Mouse (Mus musculus): Measurements from ENCODE around the gene Ppp1r15a. TPM values are rescaled to one million over a fixed set of nuclear protein-coding genes. Genes with fewer than 3 reads are reported as not detected.

Ppp1r15a gene
- polyA plus RNA-seq (2015; fragmentation: Nextera tagmentation; extraction: Ambion mirVana): 16.5 and 17.0 TPM in 2 replicates

DNA sequence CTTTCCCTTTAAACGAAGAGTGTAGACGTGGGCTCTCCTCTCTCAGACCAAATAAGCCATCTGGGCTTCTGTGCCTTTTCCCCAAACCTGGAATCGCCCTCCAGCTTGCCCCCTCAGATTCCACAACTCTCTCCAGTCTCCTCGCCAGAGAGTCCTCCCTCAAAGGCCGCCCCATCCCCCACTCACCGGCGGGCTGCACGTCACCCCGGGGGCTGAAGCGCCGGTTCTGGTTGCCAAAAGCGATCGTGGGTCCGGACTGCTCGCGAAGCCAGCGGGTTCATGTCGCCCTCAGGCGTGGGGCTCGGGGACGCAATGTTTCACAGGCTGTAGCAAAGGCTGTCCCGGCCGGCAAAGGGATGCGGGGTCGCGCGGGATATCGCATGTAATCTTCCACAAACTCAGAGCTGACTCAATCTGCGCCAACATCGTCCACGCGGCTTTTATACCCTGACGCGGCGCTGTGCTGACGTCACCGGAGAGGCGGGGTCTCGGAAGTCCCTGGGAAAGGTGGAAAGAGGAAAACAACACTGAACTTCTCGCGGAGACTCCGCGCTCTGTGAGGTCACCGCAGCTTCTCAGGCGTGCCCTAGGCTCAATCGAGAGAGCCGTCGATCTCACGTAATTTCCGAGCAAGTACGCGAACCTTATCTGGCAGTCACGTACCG, at the start of gene Ppp1r15a, which contains the start of gene Plekha4:
Gene Ppp1r15a (minus strand): TSS at position 460 of the 665 bp plus-strand sequence.
Gene Plekha4 (plus strand): TSS at position 522 of the 665 bp plus-strand sequence.
- Histone ChIP-seq H3K36me3 (no peaks in the 10 kb centered on the region), H3K9me3 (no peaks in the 10 kb centered on the region), H3K9ac (peak within 1 kb of the TSS; percentile 84), H3K4me1 (replicated peaks) (peaks cover 30% of the 10 kb centered on the region), H3K4me3 (replicated peaks) (peak within 1 kb of the TSS; percentile 72), H3K4me2 (replicated peaks) (peak within 1 kb of the TSS; percentile 83), H3K27me3 (replicated peaks) (no peaks in the 10 kb centered on the region), H3K27ac (peak within 1 kb of the TSS; percentile 91)
- WGBS: under 1% methylated on average over 54 of the region's 54 CpGs
- peak; percentile 87 for ATAC-seq

DNA sequence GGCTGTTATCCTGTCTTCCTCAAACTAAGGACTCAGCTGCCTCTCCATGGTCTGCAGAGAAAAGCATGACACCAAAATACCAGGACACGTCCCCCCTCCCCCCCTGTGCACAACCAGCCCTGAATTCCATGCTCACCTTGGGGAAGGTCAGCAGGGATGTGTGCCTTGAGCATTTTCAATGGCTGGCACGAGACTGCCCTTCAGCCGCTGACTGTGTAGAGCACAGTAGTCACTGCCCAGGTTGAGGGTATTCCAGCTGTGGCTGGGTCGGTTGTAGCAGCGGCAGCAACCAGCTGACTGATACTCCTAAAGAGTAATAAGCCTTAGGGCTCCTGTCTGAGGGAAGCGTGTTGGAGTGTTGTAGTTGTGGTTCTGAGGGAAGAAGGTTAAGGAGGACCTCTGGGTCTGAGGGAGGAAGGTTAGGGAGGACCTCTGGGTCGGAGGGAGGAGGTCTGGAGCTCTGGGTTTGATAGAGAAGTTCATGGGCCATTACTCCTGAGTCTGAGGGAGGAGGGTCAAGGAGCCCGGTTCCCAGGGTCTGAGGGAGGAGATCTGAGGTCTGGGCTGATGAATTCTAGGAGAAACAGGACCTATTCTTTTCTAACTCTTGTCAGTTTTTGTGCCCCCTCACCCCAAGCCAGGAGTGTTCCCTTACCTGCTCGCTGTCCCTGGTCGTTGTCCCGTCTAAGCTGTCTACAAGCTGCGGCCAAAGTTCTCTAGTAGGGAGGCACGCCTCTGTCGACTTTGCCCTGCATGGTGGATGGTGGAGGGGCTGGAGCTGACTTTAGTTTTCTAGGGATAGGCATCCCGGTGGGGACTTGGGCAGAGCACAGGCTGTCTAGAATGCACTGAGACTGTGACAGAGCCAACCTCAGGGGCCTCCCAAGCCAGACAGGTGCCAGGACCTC, 48.7 kb upstream of the Ppp1r15a start:
- Histone ChIP-seq H3K27me3 (replicated peaks) (no peaks in the 10 kb centered on the region), H3K36me3 (0 out of 2 replicates have a peak, but pooled peaks cover 5% of the 10 kb centered on the region), H3K27ac (peak overlapping the region; percentile 58), H3K4me3 (replicated peaks) (peak overlapping the region; percentile 27), H3K9me3 (no peaks in the 10 kb centered on the region), H3K4me1 (replicated peaks) (peaks cover 12% of the 10 kb centered on the region), H3K4me2 (replicated peaks) (peak overlapping the region; percentile 53), H3K9ac (peak overlapping the region; percentile 18; the same call in 1 of the 2 replicates)
- WGBS: 72% methylated on average over 15 of the region's 15 CpGs
- ATAC-seq: peak; percentile 83

DNA sequence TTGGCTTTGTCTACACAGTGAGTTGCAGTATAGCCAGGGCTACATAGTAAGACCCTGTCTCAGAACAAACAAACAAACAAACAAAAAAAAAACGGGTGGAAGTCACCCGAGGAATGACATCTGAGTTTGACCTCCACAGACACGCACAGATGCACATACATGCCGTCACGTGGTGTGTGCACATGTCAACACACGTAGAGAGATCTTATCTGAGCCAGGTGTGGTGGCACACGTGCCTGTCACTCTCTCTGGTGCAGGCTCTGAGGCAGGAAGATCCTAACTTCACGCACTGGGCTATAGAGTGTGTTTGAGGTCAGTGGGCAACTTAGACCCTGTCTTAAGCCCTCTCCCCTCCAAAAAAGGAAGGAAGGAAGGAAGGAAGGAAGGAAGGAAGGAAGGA, 47.9 kb upstream of the Ppp1r15a start:
- peaks cover 13% of the 10 kb centered on the region for H3K4me1 ChIP-seq (replicated peaks)
- 67% methylated on average over 8 of the region's 8 CpGs for WGBS
- H3K27ac ChIP-seq: no peak overlapping the region
- H3K4me3 ChIP-seq (replicated peaks): peak overlapping the region; percentile 27; the same call in 1 of the 2 replicates
- H3K36me3 ChIP-seq: 0 out of 2 replicates have a peak, but pooled peaks cover 5% of the 10 kb centered on the region
- no peaks in the 10 kb centered on the region for H3K27me3 ChIP-seq (replicated peaks)
- no peak overlapping the region for H3K9ac ChIP-seq
- H3K9me3 ChIP-seq: no peaks in the 10 kb centered on the region
- ATAC-seq: no peak
- peak overlapping the region; percentile 53 for H3K4me2 ChIP-seq (replicated peaks)

DNA sequence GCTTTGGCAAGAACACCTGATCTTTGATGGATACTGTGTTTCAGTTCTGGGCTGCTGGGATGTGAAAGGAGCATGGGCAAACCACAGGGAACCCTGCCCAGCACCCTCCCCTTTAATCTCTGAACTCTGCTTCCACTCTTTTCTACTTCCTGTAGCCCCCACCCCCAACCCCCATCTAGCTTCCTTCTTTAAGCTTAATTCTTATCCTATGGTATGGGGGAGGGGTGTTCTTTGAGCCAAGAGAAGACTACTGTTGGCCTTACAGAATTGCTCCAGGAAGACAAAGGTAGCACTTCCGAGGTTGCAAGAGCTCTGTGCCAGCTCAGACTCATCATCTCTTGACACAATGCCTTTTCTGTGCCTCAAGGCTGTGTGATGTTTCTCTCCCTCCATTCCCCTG, 45.9 kb upstream of the Ppp1r15a start:
- WGBS: 46% methylated on average over 1 of the region's 1 CpGs

DNA sequence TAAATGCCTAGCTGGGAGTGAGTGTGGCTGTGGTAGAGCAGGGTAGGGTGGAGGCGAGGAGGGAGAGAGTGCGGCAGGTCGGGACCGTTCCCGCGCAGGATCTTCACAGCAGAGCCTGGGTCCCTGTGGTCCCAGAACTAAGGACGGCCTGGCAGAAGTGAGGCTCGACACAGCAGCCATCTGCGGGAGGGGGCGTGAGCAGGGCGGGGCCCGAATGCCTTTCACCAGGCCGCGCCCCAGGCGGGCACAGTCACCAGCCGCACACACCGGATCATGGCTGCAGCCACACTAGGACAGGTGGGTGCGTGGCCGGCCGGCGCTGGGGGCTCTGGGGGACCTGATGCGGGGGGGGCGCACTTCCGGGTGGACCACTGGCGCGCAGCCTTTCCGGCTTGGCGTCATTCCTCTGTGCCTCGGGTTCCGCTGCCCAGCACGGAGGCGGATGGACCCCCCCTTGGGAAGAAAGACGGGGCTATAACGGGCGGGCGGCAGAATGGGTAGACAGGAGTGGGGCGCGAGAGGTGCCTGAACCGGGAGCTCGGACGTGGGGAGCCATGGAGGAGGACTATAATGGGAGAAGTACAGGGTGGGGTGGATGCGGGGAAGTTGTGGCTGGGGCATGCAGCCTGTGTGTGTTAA, 44.2 kb upstream of the Ppp1r15a start, which contains the start of gene Bcat2:
Gene Bcat2 (plus strand): TSS at position 51 of the 639 bp plus-strand sequence.
- peak; percentile 56 for ATAC-seq
- H3K27ac ChIP-seq: peak within 1 kb of the TSS; percentile 87
- H3K4me1 ChIP-seq (replicated peaks): peaks cover 18% of the 10 kb centered on the region
- peak within 1 kb of the TSS; percentile 74 for H3K9ac ChIP-seq
- 2% methylated on average over 42 of the region's 42 CpGs for WGBS
- H3K4me3 ChIP-seq (replicated peaks): peak within 1 kb of the TSS; percentile 67
- H3K4me2 ChIP-seq (replicated peaks): peak within 1 kb of the TSS; percentile 83
- H3K36me3 ChIP-seq: no peaks in the 10 kb centered on the region
- no peaks in the 10 kb centered on the region for H3K27me3 ChIP-seq (replicated peaks)
- H3K9me3 ChIP-seq: no peaks in the 10 kb centered on the region

More for the DNA sequence above, 45.9 kb upstream of the Ppp1r15a start:
- H3K4me1 ChIP-seq (replicated peaks): peaks cover 18% of the 10 kb centered on the region
- no peaks in the 10 kb centered on the region for H3K36me3 ChIP-seq
- no peaks in the 10 kb centered on the region for H3K27me3 ChIP-seq (replicated peaks)
- no peak overlapping the region for H3K27ac ChIP-seq
- no peak overlapping the region for H3K4me3 ChIP-seq (replicated peaks)
- no peak for ATAC-seq
- no peak overlapping the region for H3K9ac ChIP-seq
- H3K4me2 ChIP-seq (replicated peaks): no peak overlapping the region
- no peaks in the 10 kb centered on the region for H3K9me3 ChIP-seq

DNA sequence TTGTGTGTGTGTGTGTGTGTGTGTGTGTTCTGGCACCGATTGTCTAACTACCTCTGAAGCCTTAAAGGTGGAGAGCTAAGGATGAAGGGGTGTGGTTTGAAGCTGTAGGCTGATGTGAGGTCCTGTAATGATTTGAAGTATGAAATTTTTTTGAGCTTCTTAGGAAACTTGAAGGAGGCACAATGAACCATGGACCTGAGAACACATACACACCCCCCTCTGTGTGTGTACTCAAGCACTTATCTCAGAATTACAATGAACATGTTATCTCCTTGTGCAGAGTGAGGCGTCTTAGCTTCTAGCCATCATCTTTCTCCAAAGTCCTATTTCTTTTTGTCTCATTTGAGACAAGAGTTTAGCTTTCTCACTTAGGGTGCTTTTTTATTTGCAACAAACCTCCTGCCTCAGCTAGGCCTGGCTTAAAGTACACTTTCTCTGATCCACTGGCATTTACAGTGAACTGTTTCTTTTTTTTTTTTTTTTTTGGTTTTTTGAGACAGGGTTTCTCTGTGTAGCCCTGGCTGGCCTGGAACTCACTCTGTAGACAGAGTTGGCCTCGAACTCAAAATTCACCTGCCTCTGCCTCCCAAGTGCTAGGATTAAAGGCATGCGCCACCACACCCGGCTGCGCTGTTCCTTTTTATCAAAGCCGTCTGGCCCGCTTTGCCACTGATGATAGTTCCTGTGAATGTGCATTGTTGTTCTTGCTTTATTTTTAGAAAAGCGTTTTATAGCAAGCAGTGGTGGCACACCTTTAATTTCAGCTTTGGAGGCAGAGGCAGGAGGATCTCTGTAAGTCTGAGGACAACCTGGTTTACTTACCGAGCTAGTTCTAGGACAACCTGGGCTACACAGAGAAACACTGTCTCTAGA, 42.8 kb upstream of the Ppp1r15a start:
- WGBS: 73% methylated on average over 10 of the region's 10 CpGs
- Histone ChIP-seq H3K27ac (peak overlapping the region; percentile 87), H3K4me1 (replicated peaks) (peaks cover 18% of the 10 kb centered on the region), H3K27me3 (replicated peaks) (no peaks in the 10 kb centered on the region), H3K4me2 (replicated peaks) (peak overlapping the region; percentile 67), H3K9me3 (no peaks in the 10 kb centered on the region), H3K9ac (no peak overlapping the region), H3K4me3 (replicated peaks) (peak overlapping the region; percentile 41), H3K36me3 (no peaks in the 10 kb centered on the region)
- ATAC-seq: peak; percentile 52

DNA sequence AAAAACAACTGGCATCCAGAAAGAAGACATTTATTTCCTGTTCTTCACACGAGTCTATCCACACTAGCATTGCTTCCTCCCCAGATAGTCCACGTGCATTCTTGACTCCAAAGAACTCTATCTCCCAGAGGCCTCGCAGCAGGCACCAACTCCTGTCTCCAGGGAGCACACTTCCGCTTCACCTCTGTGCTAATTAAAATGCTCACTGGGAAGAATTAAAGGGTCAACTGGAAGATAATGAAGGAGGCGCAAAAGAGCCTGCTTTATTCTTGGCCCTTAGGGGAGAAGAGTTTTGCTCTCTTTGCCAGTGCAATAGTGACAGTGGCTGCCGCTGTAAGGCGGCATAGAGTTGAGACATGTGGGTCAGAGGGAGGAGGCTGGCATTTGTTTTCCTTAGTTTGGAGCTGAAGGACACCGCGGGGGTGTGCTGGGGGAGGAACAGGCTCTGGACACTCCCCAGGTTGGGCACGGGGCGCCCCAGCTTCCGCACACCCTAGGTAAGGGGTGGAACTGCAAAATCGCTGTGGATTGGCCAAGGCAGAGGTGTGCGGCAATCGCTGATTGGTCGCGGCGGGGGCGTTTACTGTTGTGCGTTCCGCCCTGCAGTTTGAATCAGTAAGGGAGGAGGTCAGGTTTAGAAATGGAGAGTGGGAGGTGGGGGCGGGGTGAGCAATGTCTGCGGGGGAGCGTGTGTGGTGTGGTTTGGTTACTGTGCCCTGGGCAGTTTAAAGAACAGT, 41.9 kb upstream of the Ppp1r15a start:
- no peaks in the 10 kb centered on the region for H3K9me3 ChIP-seq
- ATAC-seq: peak; percentile 97
- H3K36me3 ChIP-seq: no peaks in the 10 kb centered on the region
- no peaks in the 10 kb centered on the region for H3K27me3 ChIP-seq (replicated peaks)
- peak overlapping the region; percentile 86 for H3K27ac ChIP-seq
- peaks cover 18% of the 10 kb centered on the region for H3K4me1 ChIP-seq (replicated peaks)
- peak overlapping the region; percentile 67 for H3K4me2 ChIP-seq (replicated peaks)
- H3K9ac ChIP-seq: peak overlapping the region; percentile 31; the same call in 1 of the 2 replicates
- whole genome bisulfite sequencing: under 1% methylated on average over 24 of the region's 24 CpGs
- H3K4me3 ChIP-seq (replicated peaks): peak overlapping the region; percentile 41

DNA sequence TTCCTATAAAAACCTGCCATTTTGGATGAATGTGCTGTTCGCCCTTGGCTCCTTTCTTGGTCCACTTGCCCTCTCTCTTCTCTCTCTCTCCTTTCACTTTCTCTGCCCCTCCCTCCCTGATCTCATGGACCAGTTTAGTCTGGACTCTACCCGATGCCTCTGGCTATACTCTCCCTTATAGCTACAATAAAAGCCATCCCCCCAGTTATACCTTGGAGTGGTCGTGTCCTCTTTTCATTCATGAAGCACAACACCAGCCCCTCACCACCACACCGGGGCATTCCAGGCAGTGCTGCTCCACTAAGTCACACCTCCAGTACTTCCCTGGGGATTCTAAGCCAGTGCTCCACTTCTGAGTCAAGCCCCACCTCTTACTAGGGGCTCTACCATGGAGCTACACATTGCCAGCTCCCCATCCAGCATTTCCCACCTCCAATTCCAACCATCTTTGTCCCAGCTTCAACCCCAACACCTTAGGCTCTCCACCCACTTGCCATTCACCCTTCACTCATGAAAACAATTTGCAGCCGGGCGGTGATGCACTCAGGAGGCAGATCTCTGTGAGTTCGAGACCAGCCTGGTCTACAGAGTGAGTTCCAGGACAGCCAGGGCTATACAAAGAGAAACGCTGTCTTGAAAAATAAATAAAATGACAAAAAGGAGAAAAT, 41.2 kb upstream of the Ppp1r15a start:
- H3K4me1 ChIP-seq (replicated peaks): peaks cover 18% of the 10 kb centered on the region
- H3K4me2 ChIP-seq (replicated peaks): peak overlapping the region; percentile 67
- no peaks in the 10 kb centered on the region for H3K36me3 ChIP-seq
- no peak for ATAC-seq
- no peak overlapping the region for H3K9ac ChIP-seq
- H3K4me3 ChIP-seq (replicated peaks): peak overlapping the region; percentile 41; the same call in 1 of the 2 replicates
- 71% methylated on average over 8 of the region's 8 CpGs for WGBS
- H3K9me3 ChIP-seq: no peaks in the 10 kb centered on the region
- H3K27ac ChIP-seq: peak overlapping the region; percentile 72; the same call in 1 of the 2 replicates
- no peaks in the 10 kb centered on the region for H3K27me3 ChIP-seq (replicated peaks)

DNA sequence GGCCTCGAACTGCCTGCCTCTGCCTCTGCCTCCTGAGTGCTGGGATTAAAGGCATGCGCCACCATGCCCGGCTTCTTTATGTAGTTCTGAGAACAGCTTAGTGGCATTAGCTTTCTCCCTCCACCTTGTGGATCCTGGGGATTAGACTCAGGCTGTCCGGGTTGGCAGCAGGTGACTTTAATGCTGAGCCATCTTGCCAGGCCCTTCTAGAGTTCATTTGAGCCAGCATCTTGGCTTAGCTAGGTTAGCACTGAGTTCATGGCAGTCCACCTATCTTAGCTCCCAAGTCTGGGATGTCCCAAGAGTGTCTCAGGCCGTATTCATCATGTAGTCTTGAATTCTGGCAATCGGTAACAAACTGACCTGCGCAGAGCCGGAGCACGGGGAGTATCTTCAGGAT, 39.4 kb upstream of the Ppp1r15a start:
- Histone ChIP-seq H3K27me3 (replicated peaks) (no peaks in the 10 kb centered on the region), H3K27ac (no peak overlapping the region), H3K9me3 (no peaks in the 10 kb centered on the region), H3K4me2 (replicated peaks) (no peak overlapping the region), H3K9ac (no peak overlapping the region), H3K36me3 (no peaks in the 10 kb centered on the region), H3K4me1 (replicated peaks) (peaks cover 19% of the 10 kb centered on the region), H3K4me3 (replicated peaks) (no peak overlapping the region)
- WGBS: 92% methylated on average over 9 of the region's 9 CpGs
- ATAC-seq: no peak

DNA sequence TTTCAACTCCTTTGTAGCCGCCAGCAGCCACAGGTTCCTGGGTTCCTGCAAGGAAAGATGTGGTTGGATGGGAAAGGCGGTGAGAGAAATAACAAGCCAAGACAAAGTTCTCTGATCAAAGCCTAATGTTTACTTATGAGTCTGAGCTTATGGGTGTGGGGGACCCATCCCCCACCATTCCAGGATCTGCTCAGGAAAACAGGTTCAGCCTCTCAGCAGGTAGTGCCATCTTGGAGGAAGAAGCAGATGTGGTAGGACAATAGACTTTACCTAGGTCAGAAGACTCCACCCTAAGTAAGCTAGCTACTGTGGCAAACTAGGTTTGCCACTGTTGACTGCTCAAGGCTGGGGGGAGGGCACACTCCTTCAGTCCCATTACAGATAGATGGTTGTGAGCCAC, 38.7 kb upstream of the Ppp1r15a start:
- no peak for ATAC-seq
- H3K9ac ChIP-seq: no peak overlapping the region
- no peak overlapping the region for H3K27ac ChIP-seq
- no peaks in the 10 kb centered on the region for H3K9me3 ChIP-seq
- no peak overlapping the region for H3K4me2 ChIP-seq (replicated peaks)
- no peaks in the 10 kb centered on the region for H3K36me3 ChIP-seq
- 71% methylated on average over 2 of the region's 2 CpGs for WGBS
- no peak overlapping the region for H3K4me3 ChIP-seq (replicated peaks)
- no peaks in the 10 kb centered on the region for H3K27me3 ChIP-seq (replicated peaks)
- H3K4me1 ChIP-seq (replicated peaks): peaks cover 16% of the 10 kb centered on the region
